Mouse (Mus musculus): Measurements from ENCODE around the gene Aldh3a1. TPM values are rescaled to one million over a fixed set of nuclear protein-coding genes. Genes with fewer than 3 reads are reported as not detected.

Aldh3a1 gene
- polyA plus RNA-seq, 1 experiment = 0.35 TPM

DNA sequence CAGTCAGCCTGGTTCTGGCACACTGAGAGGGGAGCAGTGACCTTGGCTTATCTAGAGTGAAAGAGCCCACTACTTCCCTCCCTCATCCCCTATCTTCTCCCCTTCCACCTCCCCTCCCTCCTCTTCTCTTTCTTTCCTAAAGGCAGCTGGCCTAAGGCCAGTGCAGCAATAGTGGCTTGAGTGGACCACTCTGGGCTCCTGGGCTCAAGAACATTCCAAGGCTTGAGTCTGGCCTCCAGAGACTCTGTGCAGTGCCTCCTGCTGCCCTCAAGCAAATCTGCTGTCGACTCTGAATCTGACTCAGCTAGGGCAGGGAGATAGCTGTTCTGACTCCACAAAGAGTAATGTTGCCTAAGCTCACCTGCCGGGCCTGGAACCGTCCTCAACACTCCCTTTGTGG is 21.1 kb downstream of the Aldh3a1 start:
- H3K4me3 ChIP-seq (replicated peaks) = no peak overlapping the region
- H3K27me3 ChIP-seq (replicated peaks) = peaks cover 64% of the 10 kb centered on the region
- H3K9me3 ChIP-seq = no peaks in the 10 kb centered on the region
- no peaks in the 10 kb centered on the region for H3K36me3 ChIP-seq (replicated peaks; ENCODE audit: low read length)
- H3K4me1 ChIP-seq = peaks cover 22% of the 10 kb centered on the region
- TF ChIP-seq FLI1 (IDR thresholded peaks at IDR 0.05; ENCODE audit: low read length) (no peak), GATA1 (IDR thresholded peaks at IDR 0.05; ENCODE audit: borderline replicate concordance, low read length) (no peak)

DNA sequence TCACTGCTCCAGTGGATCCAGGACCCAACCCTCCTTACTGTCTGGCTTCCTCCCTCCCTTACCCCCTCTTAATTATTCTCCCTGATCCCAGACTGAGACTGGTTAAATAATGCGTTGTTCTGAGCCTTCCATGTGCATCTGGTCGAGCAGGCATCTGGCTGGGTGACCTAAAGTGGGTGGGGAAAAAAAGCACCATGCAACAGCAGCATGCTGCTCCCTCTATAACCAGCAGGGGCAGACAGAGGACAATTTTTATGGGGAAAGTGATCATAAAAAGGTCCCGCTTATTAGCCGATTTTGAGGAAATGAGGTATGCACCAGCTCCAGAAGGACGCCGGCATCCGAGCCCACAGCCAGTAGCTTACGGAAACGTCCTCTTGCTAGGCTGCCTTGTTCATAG is 24.0 kb downstream of the Aldh3a1 start:
- no peak overlapping the region for H3K4me3 ChIP-seq (replicated peaks)
- no peaks in the 10 kb centered on the region for H3K9me3 ChIP-seq
- no peak for TF ChIP-seq FLI1 (IDR thresholded peaks at IDR 0.05; ENCODE audit: low read length)
- no peak for TF ChIP-seq GATA1 (IDR thresholded peaks at IDR 0.05; ENCODE audit: borderline replicate concordance, low read length)
- peaks cover 60% of the 10 kb centered on the region for H3K27me3 ChIP-seq (replicated peaks)
- H3K4me1 ChIP-seq = peaks cover 18% of the 10 kb centered on the region
- H3K36me3 ChIP-seq (replicated peaks; ENCODE audit: low read length) = no peaks in the 10 kb centered on the region

DNA sequence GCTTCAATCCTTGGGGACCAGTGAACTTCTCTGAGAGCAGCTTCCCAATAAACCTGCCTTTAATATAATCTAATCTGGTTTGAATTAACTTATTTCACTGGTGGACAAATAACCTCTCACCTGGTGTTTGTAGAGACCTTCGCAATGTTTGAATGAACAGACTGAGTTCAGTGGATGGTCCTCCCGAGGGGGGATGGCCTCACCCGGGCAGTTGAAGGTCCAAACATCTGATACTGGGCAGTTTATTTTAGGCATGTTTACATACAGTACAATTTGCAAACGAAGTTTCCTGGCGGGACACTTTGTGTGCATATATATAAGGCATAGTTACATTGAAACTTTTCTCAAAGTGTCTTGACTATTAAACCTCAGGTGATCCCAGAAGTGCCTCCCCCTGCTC is 26.8 kb downstream of the Aldh3a1 start:
- H3K36me3 ChIP-seq (replicated peaks; ENCODE audit: low read length) = no peaks in the 10 kb centered on the region
- H3K4me3 ChIP-seq (replicated peaks) = no peak overlapping the region
- TF ChIP-seq GATA1 (IDR thresholded peaks at IDR 0.05; ENCODE audit: borderline replicate concordance, low read length) = no peak
- no peak for TF ChIP-seq FLI1 (IDR thresholded peaks at IDR 0.05; ENCODE audit: low read length)

DNA sequence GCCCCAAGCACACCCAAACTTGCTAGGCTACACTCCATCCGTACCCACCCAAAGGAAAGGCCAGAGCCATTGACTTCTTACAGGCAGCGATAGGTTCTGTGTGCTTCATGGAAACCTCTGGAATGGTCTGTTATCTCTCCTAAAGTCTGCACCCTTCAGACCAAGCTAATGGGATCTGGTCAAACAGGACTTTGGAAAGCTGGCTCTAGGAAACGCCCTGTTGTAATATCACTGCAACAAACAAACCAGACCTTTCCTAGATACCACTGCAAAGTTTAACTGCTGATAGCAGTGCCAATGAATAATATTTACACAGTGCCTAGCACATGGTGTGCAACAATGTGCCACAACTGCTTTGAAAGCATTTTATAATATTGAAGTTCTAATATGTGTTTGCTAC is 28.7 kb downstream of the Aldh3a1 start:
- Histone ChIP-seq H3K4me1 (peaks cover 7% of the 10 kb centered on the region), H3K4me3 (replicated peaks) (no peak overlapping the region), H3K36me3 (replicated peaks; ENCODE audit: low read length) (no peaks in the 10 kb centered on the region), H3K27me3 (replicated peaks) (peaks cover 57% of the 10 kb centered on the region), H3K9me3 (peaks cover 13% of the 10 kb centered on the region)
- no peak for TF ChIP-seq FLI1 (IDR thresholded peaks at IDR 0.05; ENCODE audit: low read length)
- TF ChIP-seq GATA1 (IDR thresholded peaks at IDR 0.05; ENCODE audit: borderline replicate concordance, low read length) = no peak

More for the DNA sequence above, 26.8 kb downstream of the Aldh3a1 start:
- Histone ChIP-seq H3K4me1 (peaks cover 6% of the 10 kb centered on the region), H3K27me3 (replicated peaks) (peaks cover 60% of the 10 kb centered on the region), H3K9me3 (no peaks in the 10 kb centered on the region)

DNA sequence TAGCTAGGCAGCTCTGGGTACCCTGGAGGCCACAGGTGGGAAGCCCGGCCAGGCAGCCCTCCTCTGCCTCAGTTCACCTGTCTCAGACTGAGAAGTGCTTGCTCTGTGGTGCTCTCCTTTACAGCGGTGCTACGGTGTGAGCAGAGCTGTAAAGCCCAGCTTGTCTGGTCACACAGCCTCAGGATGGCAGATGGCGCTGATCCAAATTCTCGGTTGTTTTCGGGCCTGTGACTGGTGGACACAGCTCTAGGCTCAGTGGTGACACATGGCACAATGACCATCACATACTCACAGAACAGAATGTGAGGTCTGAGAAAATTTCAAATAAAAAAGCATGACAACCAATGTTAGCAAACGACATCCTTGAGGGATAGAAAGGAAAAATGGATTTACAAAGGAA is 37.1 kb downstream of the Aldh3a1 start:
- H3K4me1 ChIP-seq = peaks cover 3% of the 10 kb centered on the region; the same call in 1 of the 2 replicates
- H3K9me3 ChIP-seq = peaks cover 14% of the 10 kb centered on the region
- no peak overlapping the region for H3K4me3 ChIP-seq (replicated peaks)
- H3K27me3 ChIP-seq (replicated peaks) = peaks cover 4% of the 10 kb centered on the region
- TF ChIP-seq GATA1 (IDR thresholded peaks at IDR 0.05; ENCODE audit: borderline replicate concordance, low read length) = no peak
- TF ChIP-seq FLI1 (IDR thresholded peaks at IDR 0.05; ENCODE audit: low read length) = no peak
- H3K36me3 ChIP-seq (replicated peaks; ENCODE audit: low read length) = peaks cover 55% of the 10 kb centered on the region

DNA sequence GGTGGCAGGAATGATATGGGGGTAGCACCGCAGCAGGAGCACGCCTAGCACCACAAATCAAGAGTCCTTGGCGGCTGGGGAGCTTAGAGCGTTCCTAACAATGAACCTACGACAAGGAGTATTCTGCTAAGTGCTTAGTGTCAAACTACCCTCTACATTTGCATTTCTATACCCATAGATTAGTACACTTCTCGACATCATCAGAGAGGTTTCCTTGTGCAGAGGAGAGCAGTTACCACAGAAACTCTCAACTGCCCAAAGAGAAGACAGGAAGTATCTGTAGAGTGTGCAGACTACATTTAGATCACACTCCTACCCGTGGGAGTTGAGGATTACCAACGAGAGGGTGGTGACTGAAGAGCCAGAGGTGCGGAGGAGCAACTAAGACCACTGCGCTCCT is 44.4 kb downstream of the Aldh3a1 start:
- H3K27me3 ChIP-seq (replicated peaks) = no peaks in the 10 kb centered on the region
- H3K9me3 ChIP-seq = peaks cover 4% of the 10 kb centered on the region
- no peaks in the 10 kb centered on the region for H3K4me1 ChIP-seq
- TF ChIP-seq GATA1 (IDR thresholded peaks at IDR 0.05; ENCODE audit: borderline replicate concordance, low read length) (no peak), FLI1 (IDR thresholded peaks at IDR 0.05; ENCODE audit: low read length) (no peak)
- peaks cover 93% of the 10 kb centered on the region for H3K36me3 ChIP-seq (replicated peaks; ENCODE audit: low read length)
- H3K4me3 ChIP-seq (replicated peaks) = no peak overlapping the region

DNA sequence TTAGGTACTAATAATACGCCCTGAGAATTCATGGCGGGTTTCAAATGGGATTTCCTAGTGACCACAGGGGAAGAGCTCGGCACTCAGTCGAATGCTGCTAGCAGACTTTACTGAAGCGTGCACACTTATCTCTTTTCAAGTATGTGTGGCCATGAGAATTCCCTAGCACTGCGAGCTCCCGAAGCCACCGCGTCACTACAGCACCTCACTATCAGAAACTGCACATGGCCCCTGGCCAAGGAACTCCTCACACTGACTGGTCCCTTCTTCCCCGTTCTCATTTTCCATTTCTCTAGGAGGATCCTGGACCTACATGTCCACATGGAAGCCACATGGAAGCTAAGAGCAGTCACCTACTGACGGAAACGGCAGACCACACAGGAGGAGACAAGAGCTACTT is 45.5 kb downstream of the Aldh3a1 start:
- peaks cover 94% of the 10 kb centered on the region for H3K36me3 ChIP-seq (replicated peaks; ENCODE audit: low read length)

DNA sequence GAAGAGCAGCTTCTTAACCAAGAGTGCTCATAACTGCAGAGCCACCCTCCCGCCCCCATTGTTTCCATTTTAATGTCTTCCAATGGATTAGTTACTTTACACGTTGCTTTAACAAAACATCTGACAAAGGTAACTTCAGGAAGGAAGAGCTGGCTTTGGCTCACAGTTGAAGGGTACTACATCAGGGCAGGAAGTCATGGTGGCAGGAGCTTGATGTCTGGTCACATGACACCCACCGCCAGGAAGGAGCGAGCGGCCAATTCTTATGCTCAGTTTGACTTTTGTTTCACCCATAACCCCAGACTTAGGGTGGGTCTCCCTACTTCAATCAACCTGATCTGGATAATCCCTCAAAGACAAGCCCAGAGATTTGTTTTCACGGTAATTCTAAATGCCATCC is 51.8 kb downstream of the Aldh3a1 start:
- no peak for TF ChIP-seq FLI1 (IDR thresholded peaks at IDR 0.05; ENCODE audit: low read length)
- no peak for TF ChIP-seq GATA1 (IDR thresholded peaks at IDR 0.05; ENCODE audit: borderline replicate concordance, low read length)
- H3K27me3 ChIP-seq (replicated peaks) = no peaks in the 10 kb centered on the region
- no peaks in the 10 kb centered on the region for H3K4me1 ChIP-seq
- H3K9me3 ChIP-seq = peaks cover 11% of the 10 kb centered on the region
- H3K36me3 ChIP-seq (replicated peaks; ENCODE audit: low read length) = peaks cover 94% of the 10 kb centered on the region
- no peak overlapping the region for H3K4me3 ChIP-seq (replicated peaks)

More for the DNA sequence above, 45.5 kb downstream of the Aldh3a1 start:
- TF ChIP-seq GATA1 (IDR thresholded peaks at IDR 0.05; ENCODE audit: borderline replicate concordance, low read length) (no peak), FLI1 (IDR thresholded peaks at IDR 0.05; ENCODE audit: low read length) (no peak)
- no peak overlapping the region for H3K4me3 ChIP-seq (replicated peaks)
- H3K9me3 ChIP-seq = peaks cover 4% of the 10 kb centered on the region
- H3K4me1 ChIP-seq = no peaks in the 10 kb centered on the region
- no peaks in the 10 kb centered on the region for H3K27me3 ChIP-seq (replicated peaks)

DNA sequence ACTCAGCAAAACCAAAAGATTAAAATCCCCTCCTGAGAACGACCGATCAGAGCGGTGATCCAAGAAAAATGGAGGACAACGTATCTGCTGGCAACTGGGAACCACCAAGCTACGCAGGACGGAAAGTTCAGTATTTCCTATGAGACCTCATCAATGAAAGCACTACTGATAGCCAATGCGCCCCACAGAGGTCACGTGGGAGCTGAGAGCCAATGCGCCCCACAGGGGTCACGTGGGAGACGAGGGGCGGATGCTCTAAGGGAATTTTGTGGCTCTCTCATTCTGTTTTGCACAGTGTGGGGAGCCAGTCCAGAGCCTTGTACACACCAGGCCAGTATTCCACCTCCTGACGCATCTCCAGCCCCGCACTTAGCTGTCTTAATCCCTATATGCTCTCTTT is 55.2 kb downstream of the Aldh3a1 start:
- H3K4me1 ChIP-seq = peaks cover 9% of the 10 kb centered on the region
- H3K36me3 ChIP-seq (replicated peaks; ENCODE audit: low read length) = peaks cover 73% of the 10 kb centered on the region
- peaks cover 7% of the 10 kb centered on the region; the same call in 1 of the 2 replicates for H3K9me3 ChIP-seq
- H3K4me3 ChIP-seq (replicated peaks) = no peak overlapping the region
- TF ChIP-seq FLI1 (IDR thresholded peaks at IDR 0.05; ENCODE audit: low read length) = no peak
- TF ChIP-seq GATA1 (IDR thresholded peaks at IDR 0.05; ENCODE audit: borderline replicate concordance, low read length) = no peak
- no peaks in the 10 kb centered on the region for H3K27me3 ChIP-seq (replicated peaks)

DNA sequence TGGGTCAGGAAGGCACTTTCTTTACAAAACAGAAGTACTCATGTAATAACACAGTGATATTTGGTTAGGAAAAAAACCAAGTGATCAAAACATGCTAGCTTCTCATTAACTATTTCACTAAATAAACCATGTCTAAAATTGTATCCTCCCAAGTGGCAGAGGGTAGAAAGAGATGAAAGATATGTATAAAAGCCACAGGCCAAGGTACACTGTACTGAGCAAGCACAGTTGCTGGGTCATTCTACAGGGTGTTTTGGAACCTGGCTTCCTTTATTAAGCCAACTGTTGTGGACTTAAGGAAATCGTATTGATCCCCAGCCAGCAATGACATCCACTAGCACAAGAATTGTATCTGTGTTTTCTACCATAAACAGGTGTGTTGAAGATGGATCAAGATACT is 56.5 kb downstream of the Aldh3a1 start:
- TF ChIP-seq GATA1 (IDR thresholded peaks at IDR 0.05; ENCODE audit: borderline replicate concordance, low read length) = no peak
- TF ChIP-seq FLI1 (IDR thresholded peaks at IDR 0.05; ENCODE audit: low read length) = no peak
- Histone ChIP-seq H3K36me3 (replicated peaks; ENCODE audit: low read length) (peaks cover 60% of the 10 kb centered on the region), H3K9me3 (peaks cover 7% of the 10 kb centered on the region; the same call in 1 of the 2 replicates), H3K4me3 (replicated peaks) (no peak overlapping the region), H3K27me3 (replicated peaks) (peaks cover 8% of the 10 kb centered on the region), H3K4me1 (peaks cover 11% of the 10 kb centered on the region)
